Mouse (Mus musculus) brain, embryonic 14.5 days (tissue): ENCODE data around the gene 1110002E22Rik.

Experiments used
- CTCF ChIP-seq: fragments of 200-500 bp; IDR thresholded peaks from 2 replicates; pipeline ENCODE4 v1.5.1; 2012; ENCODE audit warnings: inconsistent platforms, mild to moderate bottlenecking, moderate library complexity, borderline replicate concordance; ENCODE audit not compliant: insufficient read depth, insufficient read length; ENCODE audit errors: extremely low read depth
- POLR2A ChIP-seq: fragments of 200-500 bp; IDR thresholded peaks from 2 replicates; pipeline ENCODE4 v1.6.1; 2012; ENCODE audit warnings: mild to moderate bottlenecking, inconsistent platforms, borderline replicate concordance; ENCODE audit not compliant: poor library complexity, insufficient read depth, insufficient read length, severe bottlenecking; ENCODE audit errors: extremely low read depth

GRCm38 (mm10) chr3:138119444-138120105, 54.7 kb downstream of the 1110002E22Rik start:
- TF ChIP-seq CTCF (no peak), POLR2A (no peak)
